Mouse (Mus musculus) liver, adult 2 months (tissue): ENCODE measurements around the gene Per1.

Experiments used
- CTCF ChIP-seq: fragments of 200-500 bp; IDR thresholded peaks from 2 replicates; pipeline ENCODE4 v1.5.1; 2011; ENCODE audit warnings: low read depth, low read length, control low read depth
- POLR2A ChIP-seq: fragments of 200-500 bp; IDR thresholded peaks from 2 replicates; pipeline ENCODE4 v1.6.1; 2011; ENCODE audit warnings: low read length, control low read depth; ENCODE audit not compliant: insufficient read depth; ENCODE audit errors: extremely low read depth

GRCm38 (mm10) chr11:69126706-69127095, 31.7 kb downstream of the Per1 start:
- TF ChIP-seq CTCF (no peak), POLR2A (no peak)
